Mouse (Mus musculus): Measurements from ENCODE around the gene Zfp965. TPM values are rescaled to one million over a fixed set of nuclear protein-coding genes. Genes with fewer than 3 reads are reported as not detected.
"Not testable (repeated sequence)": the region's sequence is repeated elsewhere in the genome, so short reads cannot be mapped to it uniquely, and the experiment has no call there.

Gene Zfp965
- polyA plus RNA-seq (2014; fragmentation: Nextera tagmentation; extraction: Ambion mirVana), result 6.8 and 7.6 TPM in 2 replicates

- WGBS, result no CpG with 5 or more reads among the region's 6 CpGs
- H3K9ac ChIP-seq (ENCODE audit: low read depth, low read length); H3K4me2 ChIP-seq (ENCODE audit: low read depth, low read length); H3K4me1 ChIP-seq (ENCODE audit: control insufficient read depth, insufficient read depth, low read length); H3K9me3 ChIP-seq (ENCODE audit: control insufficient read depth, low read length); H3K4me3 ChIP-seq (ENCODE audit: low read depth, low read length); H3K36me3 ChIP-seq (ENCODE audit: control insufficient read depth, insufficient read depth, low read length); ATAC-seq (ENCODE audit: low read depth); DNase-seq (ENCODE audit: low spot score); H3K27me3 ChIP-seq (replicated peaks; ENCODE audit: control insufficient read depth, insufficient read depth, low read length); H3K27ac ChIP-seq (replicated peaks; ENCODE audit: low read depth, low read length): not testable (repeated sequence)
These were observed at the start of gene Zfp965 for GRCm38 (mm10) chr2:175469685-175470084. Gene Zfp965 (plus strand): TSS chr2:175469985.

- not testable (repeated sequence) for H3K4me3 ChIP-seq (ENCODE audit: low read depth, low read length); H3K4me2 ChIP-seq (ENCODE audit: low read depth, low read length); H3K4me1 ChIP-seq (ENCODE audit: control insufficient read depth, insufficient read depth, low read length); H3K9me3 ChIP-seq (ENCODE audit: control insufficient read depth, low read length); H3K27me3 ChIP-seq (replicated peaks; ENCODE audit: control insufficient read depth, insufficient read depth, low read length); ATAC-seq (ENCODE audit: low read depth); H3K36me3 ChIP-seq (ENCODE audit: control insufficient read depth, insufficient read depth, low read length); H3K27ac ChIP-seq (replicated peaks; ENCODE audit: low read depth, low read length); DNase-seq (ENCODE audit: low spot score); H3K9ac ChIP-seq (ENCODE audit: low read depth, low read length)
- WGBS, result no CpG with 5 or more reads among the region's 4 CpGs
These were observed 34.1 kb upstream of the Zfp965 start, which contains the start of gene Gm4724 for GRCm38 (mm10) chr2:175435707-175436106. Gene Gm4724 (minus strand): TSS chr2:175435807.

Other genes with a start within 250 kb of the Zfp965 start
- 2.9 TPM in 1 of 2 replicates, not detected in the other for gene Gm14440, start 194.9 kb upstream of the Zfp965 start, polyA plus RNA-seq (2014; fragmentation: Nextera tagmentation; extraction: Ambion mirVana)
- gene Gm4631, start 131.8 kb upstream of the Zfp965 start, polyA plus RNA-seq (2014; fragmentation: Nextera tagmentation; extraction: Ambion mirVana), result 21.2 and 22.5 TPM in 2 replicates
- gene Zfp968, start 97.5 kb upstream of the Zfp965 start, polyA plus RNA-seq (2014; fragmentation: Nextera tagmentation; extraction: Ambion mirVana), result 5.6 TPM in 2 replicates
- gene Gm4724, start 34.2 kb upstream of the Zfp965 start, polyA plus RNA-seq (2014; fragmentation: Nextera tagmentation; extraction: Ambion mirVana), result 16.5 and 28.4 TPM in 2 replicates
- gene Gm11007, start 174.0 kb downstream of the Zfp965 start, polyA plus RNA-seq (2014; fragmentation: Nextera tagmentation; extraction: Ambion mirVana), result not detected in 2 replicates
- 22.0 and 28.2 TPM in 2 replicates for gene Zfp969, start 233.7 kb downstream of the Zfp965 start, polyA plus RNA-seq (2014; fragmentation: Nextera tagmentation; extraction: Ambion mirVana)